Mouse (Mus musculus): ENCODE data around the gene Hba-a2.

Hba-a2 gene

DNA sequence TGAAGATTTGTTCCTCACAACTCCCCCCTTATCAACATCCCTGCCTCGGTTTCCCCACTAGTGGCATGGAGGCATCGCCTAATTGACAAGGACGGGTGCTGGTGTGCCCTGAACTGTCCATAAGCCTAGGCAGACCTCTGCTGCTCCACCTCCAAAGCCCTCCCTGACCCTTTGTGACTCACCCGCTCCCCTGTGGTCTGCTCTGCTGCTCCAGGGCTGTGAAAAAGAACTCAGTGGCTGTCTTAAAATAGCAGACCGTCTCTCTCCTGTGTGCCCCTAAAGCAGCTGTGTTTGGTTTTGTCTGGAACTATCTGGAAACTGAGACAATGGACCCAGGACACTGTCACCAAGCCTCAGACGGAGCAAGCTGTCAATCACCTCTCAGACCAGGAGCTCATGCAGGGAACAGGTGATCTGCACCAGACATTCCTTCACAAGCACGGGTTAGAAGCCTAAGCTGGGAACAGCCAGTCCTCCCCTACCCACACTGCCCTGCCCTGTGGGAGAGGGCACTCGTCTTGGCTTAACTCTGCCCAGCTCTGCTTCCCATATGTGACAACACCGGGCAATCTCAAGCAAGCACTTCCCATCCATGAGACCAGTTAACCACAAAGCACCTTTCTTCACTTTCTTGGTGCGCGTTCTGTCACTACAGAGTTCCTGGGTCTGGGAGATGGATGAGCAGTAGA is 24.4 kb downstream of the Hba-a2 start:
- DNase-seq, result no peak

DNA sequence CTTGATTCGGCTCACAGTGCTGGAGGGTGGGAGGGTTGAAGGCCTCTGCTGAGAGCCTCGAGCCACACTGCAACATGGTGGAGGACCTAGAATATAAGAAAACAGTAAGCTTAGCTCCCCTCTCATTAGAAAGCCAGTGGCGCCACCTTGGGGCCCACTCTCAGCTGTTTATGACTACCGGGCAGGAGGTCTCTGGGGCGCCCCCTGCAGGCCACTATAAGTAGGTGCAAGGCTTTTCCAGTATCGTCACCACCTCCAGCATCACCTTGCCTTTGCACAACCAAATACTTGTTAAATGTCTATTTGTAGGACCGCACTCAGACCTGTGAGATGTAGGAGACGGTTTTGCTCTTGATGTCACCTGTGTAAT is 24.9 kb downstream of the Hba-a2 start:
- peak; percentile 59 to 63 for DNase-seq

DNA sequence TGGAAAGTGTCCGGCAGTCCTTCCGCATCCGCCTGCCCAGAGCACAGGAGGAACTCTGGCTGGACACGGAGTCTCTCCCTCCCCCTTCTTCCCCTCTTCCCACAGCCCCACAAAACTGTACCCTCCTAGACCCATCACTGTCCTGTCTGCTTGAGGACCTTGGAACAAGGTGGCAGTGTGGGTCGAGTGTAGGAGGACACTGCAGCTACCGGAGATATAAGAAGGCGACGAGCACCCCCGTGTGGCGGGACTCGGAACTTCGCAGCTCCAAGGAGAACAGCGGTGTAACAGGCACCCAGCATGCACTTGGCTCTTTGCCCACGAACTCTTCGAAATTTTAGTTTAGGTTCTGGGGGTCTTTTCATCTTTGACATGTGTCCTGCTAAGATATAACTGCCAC is 28.3 kb downstream of the Hba-a2 start:
- peak; percentile 78 to 82 for DNase-seq

DNA sequence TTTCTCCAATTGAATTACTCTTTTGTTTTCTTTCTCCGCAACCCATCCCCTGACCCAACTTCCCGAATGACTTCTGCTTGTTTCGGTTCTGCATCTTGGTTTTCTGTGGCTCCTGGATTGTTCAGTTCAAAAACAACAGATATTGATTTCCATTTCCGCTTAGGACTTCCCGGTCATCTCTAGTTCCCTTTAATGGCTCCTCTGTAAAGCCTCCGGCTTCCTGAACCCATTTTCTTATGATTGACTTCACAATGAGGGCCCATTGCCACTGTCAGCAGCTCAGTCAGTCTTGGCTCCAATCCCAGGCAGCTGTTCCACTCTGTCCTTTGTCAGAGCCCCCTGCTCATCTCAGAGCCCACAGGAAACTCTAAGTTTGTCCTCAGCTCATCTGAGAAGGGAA is 34.8 kb downstream of the Hba-a2 start:
- DNase-seq, result no peak

DNA sequence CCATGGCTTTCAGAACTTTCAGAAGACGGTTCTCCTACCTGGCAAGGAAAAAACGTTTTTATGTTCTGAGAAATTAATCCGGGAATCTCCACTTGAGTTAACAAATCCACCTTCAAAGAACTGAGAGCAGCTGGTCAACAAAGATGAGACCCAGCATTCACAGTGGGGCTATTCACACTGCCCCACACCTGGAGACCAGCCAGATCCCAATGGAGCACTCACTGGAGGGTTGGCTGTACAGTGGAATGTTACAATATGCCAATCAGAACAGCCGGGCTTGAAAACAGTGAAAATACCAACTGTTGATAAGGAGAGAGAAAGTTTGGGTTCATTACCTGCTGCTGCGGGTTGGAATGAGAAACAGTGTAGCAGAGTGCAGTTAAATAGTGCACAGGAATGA is 35.6 kb downstream of the Hba-a2 start:
- no peak for DNase-seq

DNA sequence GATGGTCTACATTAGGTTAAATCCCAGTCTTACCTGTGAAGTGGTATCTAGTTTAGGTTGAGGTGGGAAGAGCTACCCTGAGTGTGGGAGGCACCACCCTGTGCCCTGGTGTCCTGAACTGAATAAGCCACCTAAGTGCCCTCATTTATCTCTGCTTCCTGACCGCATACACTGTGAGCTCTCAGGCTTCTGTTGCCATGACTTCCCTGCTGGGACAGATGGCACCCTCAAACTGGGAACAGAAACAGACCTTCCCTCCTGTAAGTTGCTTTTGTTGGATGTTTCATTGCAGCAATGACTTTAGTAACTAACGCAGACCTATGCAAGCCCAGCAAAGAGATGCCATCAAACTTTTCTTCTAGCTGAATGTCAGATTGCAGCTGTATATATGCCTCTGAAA is 36.9 kb downstream of the Hba-a2 start:
- DNase-seq, result no peak

DNA sequence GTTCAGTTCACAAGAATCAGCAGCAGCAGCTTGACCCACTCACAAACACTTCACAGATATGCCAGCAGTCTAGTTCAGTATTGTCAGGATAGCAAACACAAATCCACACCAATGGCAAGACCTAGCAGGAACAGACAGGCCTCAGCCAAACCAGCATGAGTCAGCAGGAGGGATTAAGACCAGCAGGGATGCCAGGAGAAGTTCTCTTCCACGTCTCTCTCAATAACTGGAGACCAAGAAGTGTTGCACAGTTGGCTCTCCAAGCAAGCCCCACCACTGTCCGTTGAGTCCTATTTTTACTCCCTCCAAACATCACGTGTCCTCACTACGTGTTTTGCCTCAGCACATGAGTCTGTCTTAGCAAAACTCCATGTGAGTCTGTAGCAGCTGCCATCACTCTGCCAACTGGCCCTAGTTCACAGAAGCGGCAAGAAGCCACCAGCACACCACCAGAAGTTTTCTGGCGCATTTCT is 40.2 kb downstream of the Hba-a2 start:
- no peak for DNase-seq

DNA sequence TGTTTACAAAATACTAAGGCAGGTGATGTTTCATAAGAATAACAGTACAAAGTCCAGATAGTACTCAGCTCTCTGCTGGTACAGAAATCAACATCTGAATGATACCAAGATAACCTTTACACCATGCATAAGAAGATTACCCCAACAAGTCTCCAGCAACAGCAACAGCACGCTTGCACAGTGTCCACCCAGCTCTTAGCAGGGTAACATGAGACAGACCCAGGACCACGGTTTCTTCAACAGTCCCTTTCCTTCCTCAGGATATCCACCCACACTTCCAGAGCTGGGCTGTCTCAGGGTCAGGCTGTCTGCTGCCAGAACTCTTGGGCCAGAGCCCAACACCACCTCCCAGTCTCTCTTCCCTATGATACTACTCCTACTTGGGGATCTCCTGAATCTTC is 42.8 kb downstream of the Hba-a2 start:
- DNase-seq, result no peak

DNA sequence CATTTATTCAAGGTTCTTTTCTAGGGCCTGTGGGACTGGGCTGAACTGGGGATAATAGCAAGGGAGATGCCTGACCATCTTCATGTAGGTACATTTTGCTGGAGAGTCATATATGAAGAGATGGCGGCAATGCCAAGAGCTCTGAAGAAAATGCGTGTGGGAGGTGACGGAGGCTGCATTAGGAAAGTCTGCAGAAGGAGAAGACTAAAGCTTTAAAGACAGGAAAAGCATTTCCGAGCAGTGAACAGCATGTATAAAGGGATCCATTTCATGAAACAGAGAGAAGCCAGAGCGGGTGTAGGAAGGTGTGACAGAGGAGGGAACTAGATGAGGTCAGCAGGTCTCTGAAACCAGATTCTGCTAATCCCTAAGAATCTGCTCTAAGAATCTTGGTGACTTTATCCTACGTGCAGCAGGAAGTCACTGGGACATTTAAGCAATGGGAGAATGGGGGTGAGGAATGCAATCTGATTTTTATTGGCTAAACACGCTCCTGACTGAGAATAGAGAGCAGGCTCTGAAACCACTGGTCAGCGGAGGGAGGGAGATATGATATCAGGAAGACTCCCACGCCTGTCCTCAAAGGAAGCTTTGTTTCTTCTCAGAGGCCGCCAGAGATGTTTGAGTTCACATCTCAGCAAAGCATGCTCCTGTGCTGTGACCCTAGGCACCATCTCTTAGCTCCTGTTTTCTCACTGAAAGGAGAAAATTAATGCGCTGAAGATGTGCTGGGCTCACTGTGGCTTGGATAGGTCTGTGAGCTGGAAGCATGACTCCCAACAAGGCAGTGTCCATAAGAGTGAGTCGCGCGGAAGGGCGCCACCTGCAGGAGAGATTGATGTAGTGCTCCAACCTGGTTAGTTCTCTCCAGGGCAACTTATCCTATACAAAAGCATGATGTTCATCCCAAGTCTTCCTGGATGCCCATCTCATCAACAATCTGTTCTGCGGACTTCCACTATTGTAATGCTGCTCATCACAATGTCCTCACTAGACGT is 44.5 kb downstream of the Hba-a2 start:
- peak; percentile 12 to 18 for DNase-seq

DNA sequence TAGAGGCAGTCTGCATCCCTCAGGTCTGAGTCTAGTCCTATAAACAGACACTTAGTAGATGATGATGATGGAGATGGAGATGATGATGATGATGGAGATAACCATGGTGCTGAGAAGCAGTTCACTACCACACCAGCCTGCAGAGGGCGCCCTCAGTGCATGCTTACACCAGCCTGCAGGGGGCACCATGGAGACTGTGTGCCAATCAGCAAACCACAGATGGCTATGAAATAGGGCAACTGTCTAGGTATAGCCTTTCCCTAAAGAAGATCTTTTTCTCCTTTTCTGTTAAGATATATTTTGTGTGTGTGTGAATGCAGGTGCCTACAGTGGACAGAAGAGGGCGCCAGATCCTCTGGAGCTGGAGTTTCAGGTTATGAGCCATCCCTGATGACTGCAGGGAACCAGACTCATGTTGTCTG is 46.5 kb downstream of the Hba-a2 start:
- DNase-seq, result peak; percentile 54 to 67

DNA sequence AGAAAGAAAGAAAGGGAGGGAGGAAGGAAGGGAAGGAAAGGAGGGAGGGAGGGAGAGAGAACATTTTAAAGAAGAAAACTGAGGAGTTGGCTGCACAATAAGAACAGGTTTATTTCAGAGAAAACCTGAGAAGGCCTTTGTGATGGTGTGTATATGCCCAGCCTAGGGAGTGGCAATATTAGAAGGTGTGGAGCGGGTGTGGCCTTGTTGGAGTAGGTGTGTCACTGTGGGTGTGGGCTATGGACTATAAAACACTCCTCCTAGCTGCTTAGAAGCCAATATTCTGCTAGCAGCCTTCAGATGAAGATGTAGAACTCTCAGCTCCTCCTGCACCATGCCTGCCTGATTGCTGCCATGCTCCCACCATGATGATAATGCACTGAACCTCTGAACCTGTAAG is 47.1 kb downstream of the Hba-a2 start:
- no peak for DNase-seq

DNA sequence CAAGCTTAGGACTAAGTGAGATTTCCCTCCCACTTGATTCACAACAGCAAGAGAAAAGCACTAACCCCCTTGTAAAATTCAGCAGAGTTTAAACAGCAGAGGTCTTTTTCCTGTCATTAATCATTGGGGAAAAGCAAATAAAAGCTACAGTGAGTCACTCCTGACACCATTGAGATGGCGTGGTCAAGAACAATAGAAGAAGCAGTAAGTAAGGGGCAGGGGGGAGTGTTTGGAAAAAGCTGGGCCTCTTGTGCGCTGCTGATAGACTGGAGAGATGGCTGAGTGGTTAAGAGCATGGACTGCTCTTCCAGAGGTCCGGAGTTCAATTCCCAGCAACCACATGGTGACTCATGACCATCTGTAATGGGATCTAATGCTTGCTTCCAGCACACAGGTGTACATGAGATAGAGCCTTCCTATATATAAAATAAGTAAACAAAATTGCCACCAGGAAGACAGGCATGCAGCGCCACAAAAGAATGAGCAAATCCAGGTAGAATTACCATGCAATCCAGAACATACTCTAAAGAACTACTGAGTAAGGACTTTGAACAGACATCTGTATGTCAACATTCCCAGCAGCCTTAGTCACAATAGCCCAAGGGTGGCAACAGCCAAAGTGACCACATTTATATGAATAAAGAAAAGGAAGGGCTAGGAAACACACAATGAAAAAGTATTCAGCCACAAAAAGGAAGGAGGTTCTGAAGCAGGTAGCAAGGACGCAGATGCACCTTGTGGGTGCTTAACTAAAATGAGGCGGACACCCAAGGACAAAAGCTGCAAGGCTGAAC is 49.4 kb downstream of the Hba-a2 start:
- DNase-seq, result no peak
